Mouse (Mus musculus): Measurements from ENCODE around the gene Acd. TPM values are rescaled to one million over a fixed set of nuclear protein-coding genes. Genes with fewer than 3 reads are reported as not detected.

Acd gene
- polyA plus RNA-seq, 1 experiment from 2014 or later = 55.0 TPM

DNA sequence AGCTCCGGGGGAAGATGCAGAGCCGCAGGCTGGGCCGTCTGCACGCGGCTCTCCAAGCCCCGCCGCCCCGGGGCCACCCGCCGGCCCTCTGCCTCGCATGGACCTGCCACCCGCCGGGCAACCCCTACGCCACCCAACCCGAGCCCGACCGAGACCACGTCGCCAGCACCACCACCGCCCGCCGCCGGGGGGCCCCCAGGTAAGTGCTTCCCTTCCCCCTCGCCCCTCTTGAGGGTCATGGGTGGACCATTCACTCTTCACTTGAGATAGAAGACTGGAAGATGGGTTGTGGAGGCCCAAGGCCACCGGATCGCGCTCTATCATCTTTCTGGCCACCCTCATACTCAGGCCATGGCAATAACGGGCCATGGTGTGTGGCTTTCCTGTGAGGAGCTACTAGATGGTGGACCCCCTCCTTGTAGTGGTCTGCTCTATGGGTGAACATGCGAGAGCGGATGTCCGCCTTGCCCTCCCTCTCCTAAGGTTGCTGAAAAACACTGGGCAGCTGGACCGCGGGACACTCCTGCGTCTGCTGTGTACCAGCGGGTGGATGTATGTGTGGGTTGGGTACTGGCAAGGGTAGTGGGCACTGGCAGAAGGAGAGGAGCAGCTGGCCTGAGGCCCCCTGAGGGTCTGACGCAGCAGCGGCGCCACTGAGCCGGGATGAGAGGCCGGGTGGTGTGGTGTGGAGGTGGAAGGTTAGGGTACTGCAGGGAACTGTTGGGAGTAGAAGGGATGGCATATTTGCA is 6.7 kb downstream of the Acd start:
- 0 out of 2 replicates have a peak, but pooled peaks cover 4% of the 10 kb centered on the region for H3K36me3 ChIP-seq (ENCODE audit: control insufficient read depth, insufficient read depth, low read length)
- H3K9ac ChIP-seq (ENCODE audit: low read depth, low read length) = peak overlapping the region; percentile 58
- ATAC-seq = peak; percentile 24
- peaks cover 6% of the 10 kb centered on the region for H3K4me1 ChIP-seq (ENCODE audit: control insufficient read depth, insufficient read depth, low read length)
- WGBS = 13% methylated on average over 32 of the region's 40 CpGs
- H3K4me3 ChIP-seq (ENCODE audit: low read length) = peak overlapping the region; percentile 53
- no peaks in the 10 kb centered on the region for H3K27me3 ChIP-seq (replicated peaks; ENCODE audit: control insufficient read depth, insufficient read depth, low read length)
- no peak overlapping the region for H3K27ac ChIP-seq (ENCODE audit: low read length)
- peak overlapping the region; percentile 99 for H3K4me2 ChIP-seq (ENCODE audit: low read depth, low read length)
- no peaks in the 10 kb centered on the region for H3K9me3 ChIP-seq (ENCODE audit: control insufficient read depth, low read length)

DNA sequence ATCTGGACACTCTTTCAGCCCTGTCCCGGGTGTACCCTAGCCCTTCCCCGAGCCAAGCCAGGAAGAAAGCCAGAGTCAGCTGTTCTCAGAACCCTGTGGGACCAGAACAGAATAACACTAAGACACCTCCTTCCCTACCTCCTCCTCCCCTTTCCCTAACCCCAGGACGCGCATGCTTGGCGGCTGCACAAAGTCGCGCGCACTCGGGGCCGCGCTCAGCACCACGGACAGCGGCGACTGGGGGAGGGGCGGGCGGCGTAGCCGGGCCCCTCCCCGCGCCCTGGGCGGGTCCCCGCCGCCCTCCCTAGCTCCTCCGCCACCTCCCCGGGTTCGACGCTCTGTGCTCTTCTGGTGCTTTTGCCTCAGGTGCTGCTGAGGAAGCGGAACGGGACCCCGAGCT is 7.3 kb downstream of the Acd start:
- Histone ChIP-seq H3K9me3 (ENCODE audit: control insufficient read depth, low read length) (no peaks in the 10 kb centered on the region), H3K4me2 (ENCODE audit: low read depth, low read length) (peak overlapping the region; percentile 99), H3K36me3 (ENCODE audit: control insufficient read depth, insufficient read depth, low read length) (0 out of 2 replicates have a peak, but pooled peaks cover 4% of the 10 kb centered on the region), H3K27ac (ENCODE audit: low read length) (no peak overlapping the region), H3K4me3 (ENCODE audit: low read length) (peak overlapping the region; percentile 53), H3K9ac (ENCODE audit: low read depth, low read length) (peak overlapping the region; percentile 58), H3K4me1 (ENCODE audit: control insufficient read depth, insufficient read depth, low read length) (peaks cover 6% of the 10 kb centered on the region), H3K27me3 (replicated peaks; ENCODE audit: control insufficient read depth, insufficient read depth, low read length) (no peaks in the 10 kb centered on the region)
- ATAC-seq = peak; percentile 59
- WGBS = 6% methylated on average over 29 of the region's 30 CpGs

DNA sequence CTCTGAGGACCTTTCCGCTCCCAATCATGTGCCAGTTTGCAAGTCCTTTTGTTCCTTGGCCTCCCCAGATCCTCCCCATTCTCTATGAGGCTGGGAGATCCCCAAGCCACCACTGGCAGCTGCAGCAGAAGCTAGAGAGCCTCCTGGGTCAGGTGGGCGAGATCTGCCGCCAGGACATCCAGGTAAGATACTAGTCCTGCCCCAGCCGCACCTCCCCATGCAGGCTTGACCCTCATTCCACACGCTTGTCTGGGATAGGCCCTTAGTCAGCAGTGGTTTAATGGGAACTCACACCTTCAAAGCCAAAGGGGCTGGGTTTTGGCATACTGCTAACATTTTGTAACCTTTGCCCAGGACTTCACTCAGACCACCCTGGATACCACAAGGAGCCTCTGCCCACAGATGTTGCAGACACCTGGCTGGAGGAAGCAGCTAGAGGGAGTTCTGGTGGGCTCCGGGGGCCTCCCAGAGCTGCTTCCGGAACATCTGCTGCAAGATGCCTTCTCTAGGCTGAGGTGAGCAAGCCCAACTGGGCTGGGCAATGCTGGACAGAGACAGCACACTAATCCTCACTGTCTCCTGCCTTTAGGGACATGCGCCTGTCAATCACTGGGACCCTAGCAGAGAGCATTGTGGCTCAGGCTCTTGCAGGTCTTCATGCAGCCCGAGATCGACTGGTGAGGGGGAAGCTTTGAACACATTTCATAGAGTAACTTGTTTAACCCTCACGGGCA is 8.3 kb downstream of the Acd start:
- no peak overlapping the region for H3K9ac ChIP-seq (ENCODE audit: low read depth, low read length)
- no peak for ATAC-seq
- 94% methylated on average over 11 of the region's 11 CpGs for WGBS
- 0 out of 2 replicates have a peak, but pooled peaks cover 3% of the 10 kb centered on the region for H3K36me3 ChIP-seq (ENCODE audit: control insufficient read depth, insufficient read depth, low read length)
- no peak overlapping the region for H3K27ac ChIP-seq (ENCODE audit: low read length)
- H3K4me3 ChIP-seq (ENCODE audit: low read length) = no peak overlapping the region
- no peaks in the 10 kb centered on the region for H3K27me3 ChIP-seq (replicated peaks; ENCODE audit: control insufficient read depth, insufficient read depth, low read length)
- H3K9me3 ChIP-seq (ENCODE audit: control insufficient read depth, low read length) = no peaks in the 10 kb centered on the region
- no peak overlapping the region for H3K4me2 ChIP-seq (ENCODE audit: low read depth, low read length)
- peaks cover 6% of the 10 kb centered on the region for H3K4me1 ChIP-seq (ENCODE audit: control insufficient read depth, insufficient read depth, low read length)

DNA sequence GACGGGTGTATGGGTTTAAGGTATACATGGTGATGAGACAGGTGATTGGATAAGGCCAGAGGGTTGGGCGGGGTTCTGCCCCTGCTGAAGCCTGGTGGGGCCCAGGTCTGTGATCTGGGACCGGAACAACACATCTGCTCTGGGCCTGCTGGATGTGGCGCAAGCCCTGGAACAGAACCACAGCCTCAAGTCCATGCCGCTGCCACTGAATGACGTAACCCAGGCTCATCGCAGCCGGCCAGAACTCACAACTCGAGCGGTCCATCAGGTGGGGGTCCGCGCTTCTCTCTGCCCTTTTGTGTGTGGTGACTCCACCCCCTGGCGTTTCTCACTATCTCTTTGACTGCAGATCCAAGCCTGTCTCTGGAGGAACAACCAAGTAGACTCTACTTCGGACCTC is 9.9 kb downstream of the Acd start:
- Histone ChIP-seq H3K27ac (ENCODE audit: low read length) (no peak overlapping the region), H3K4me3 (ENCODE audit: low read length) (no peak overlapping the region), H3K4me2 (ENCODE audit: low read depth, low read length) (no peak overlapping the region), H3K9ac (ENCODE audit: low read depth, low read length) (no peak overlapping the region), H3K4me1 (ENCODE audit: control insufficient read depth, insufficient read depth, low read length) (peaks cover 6% of the 10 kb centered on the region), H3K27me3 (replicated peaks; ENCODE audit: control insufficient read depth, insufficient read depth, low read length) (no peaks in the 10 kb centered on the region), H3K36me3 (ENCODE audit: control insufficient read depth, insufficient read depth, low read length) (no peaks in the 10 kb centered on the region), H3K9me3 (ENCODE audit: control insufficient read depth, low read length) (no peaks in the 10 kb centered on the region)
- ATAC-seq = no peak
- WGBS = 74% methylated on average over 14 of the region's 14 CpGs

DNA sequence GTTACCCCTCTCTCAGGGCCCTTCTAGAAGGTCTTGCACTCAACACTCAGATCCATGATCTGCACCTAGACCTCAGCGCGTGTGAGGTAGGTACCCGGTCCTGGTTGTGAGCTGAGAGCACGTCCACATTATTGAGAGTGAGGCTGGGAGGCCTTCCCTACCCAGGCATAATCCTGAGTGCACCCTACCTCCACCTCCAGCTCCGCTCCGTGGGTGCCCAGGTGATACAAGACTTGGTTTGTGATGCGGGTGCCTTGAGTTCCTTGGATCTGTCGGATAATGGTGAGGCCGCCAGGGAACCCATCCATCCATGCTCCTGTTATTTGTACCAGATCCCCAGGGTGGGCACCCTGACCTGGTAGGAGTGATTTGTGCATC is 10.9 kb downstream of the Acd start:
- Histone ChIP-seq H3K9ac (ENCODE audit: low read depth, low read length) (no peak overlapping the region), H3K36me3 (ENCODE audit: control insufficient read depth, insufficient read depth, low read length) (no peaks in the 10 kb centered on the region), H3K4me1 (ENCODE audit: control insufficient read depth, insufficient read depth, low read length) (peaks cover 6% of the 10 kb centered on the region), H3K9me3 (ENCODE audit: control insufficient read depth, low read length) (no peaks in the 10 kb centered on the region), H3K27ac (ENCODE audit: low read length) (no peak overlapping the region), H3K27me3 (replicated peaks; ENCODE audit: control insufficient read depth, insufficient read depth, low read length) (no peaks in the 10 kb centered on the region), H3K4me3 (ENCODE audit: low read length) (no peak overlapping the region), H3K4me2 (ENCODE audit: low read depth, low read length) (no peak overlapping the region)
- ATAC-seq = no peak
- WGBS = 85% methylated on average over 9 of the region's 9 CpGs

DNA sequence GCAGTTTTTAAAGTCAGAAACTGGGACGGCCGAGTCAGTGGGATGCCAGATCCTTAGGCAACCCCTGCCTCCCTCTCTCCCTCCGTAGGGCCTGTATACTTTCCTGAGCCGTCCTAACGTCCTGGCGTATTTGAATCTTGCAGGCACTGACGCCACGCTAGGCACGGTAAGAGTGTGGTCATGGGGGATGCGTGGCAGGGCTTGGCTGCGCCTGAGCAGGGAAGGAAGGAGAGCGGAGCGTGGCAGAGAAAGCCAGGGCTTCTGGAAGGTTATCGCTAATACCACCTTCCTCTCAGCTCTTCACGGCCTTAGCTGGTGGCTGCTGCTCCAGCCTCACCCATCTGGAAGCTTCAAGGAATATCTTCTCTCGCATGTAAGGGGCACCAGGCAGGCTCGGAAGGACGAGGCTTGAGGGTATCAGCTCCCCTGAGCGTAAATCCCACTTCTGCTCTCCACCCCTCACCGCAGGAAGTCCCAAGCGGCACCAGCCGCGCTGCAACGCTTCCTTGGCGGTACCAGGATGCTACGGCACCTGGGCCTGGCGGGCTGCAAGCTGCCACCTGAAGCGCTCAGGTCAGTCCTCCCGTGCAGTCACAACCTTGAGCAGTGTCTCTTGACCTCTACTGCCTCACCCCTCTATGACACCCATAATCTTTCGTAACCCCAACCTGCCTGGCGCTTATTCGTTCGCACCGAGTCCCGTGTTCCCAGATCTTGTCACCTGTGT is 11.5 kb downstream of the Acd start:
- no peak for ATAC-seq
- WGBS = 67% methylated on average over 35 of the region's 35 CpGs
- no peak overlapping the region for H3K4me3 ChIP-seq (ENCODE audit: low read length)

DNA sequence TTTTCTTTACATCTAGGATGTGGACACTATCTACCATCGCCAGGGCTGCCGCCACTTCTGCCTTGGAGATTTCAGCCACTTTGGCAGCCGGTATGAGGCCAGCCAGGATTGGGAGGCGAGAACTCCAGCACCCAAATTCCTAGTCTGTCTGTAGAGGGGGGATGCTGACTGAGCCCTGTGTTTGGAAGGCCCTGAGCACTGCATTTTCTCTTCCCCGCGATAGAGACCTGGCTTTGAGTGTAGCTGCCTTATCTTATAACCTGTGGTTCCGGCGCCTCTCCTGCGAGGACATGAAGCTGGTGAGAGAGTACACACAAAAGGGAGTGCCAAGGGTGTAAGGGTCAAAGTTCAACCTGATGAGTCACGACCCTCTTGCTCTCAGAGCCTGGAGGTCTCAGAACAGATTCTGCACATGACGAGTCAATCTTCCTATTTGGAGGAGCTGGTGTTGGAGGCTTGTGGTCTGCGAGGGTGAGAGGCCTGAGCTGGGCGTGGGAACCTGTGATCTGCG is 12.6 kb downstream of the Acd start:
- WGBS = 54% methylated on average over 14 of the region's 14 CpGs
- Histone ChIP-seq H3K4me1 (ENCODE audit: control insufficient read depth, insufficient read depth, low read length) (no peaks in the 10 kb centered on the region), H3K9ac (ENCODE audit: low read depth, low read length) (no peak overlapping the region), H3K27ac (ENCODE audit: low read length) (no peak overlapping the region), H3K36me3 (ENCODE audit: control insufficient read depth, insufficient read depth, low read length) (peaks cover 4% of the 10 kb centered on the region; the same call in 1 of the 2 replicates), H3K4me3 (ENCODE audit: low read length) (no peak overlapping the region), H3K9me3 (ENCODE audit: control insufficient read depth, low read length) (no peaks in the 10 kb centered on the region), H3K27me3 (replicated peaks; ENCODE audit: control insufficient read depth, insufficient read depth, low read length) (no peaks in the 10 kb centered on the region), H3K4me2 (ENCODE audit: low read depth, low read length) (no peak overlapping the region)
- peak; percentile 16; the same call in 1 of the 2 replicates for ATAC-seq

More for the DNA sequence above, 11.5 kb downstream of the Acd start:
- Histone ChIP-seq H3K9me3 (ENCODE audit: control insufficient read depth, low read length) (no peaks in the 10 kb centered on the region), H3K27ac (ENCODE audit: low read length) (no peak overlapping the region), H3K9ac (ENCODE audit: low read depth, low read length) (no peak overlapping the region), H3K4me2 (ENCODE audit: low read depth, low read length) (no peak overlapping the region), H3K36me3 (ENCODE audit: control insufficient read depth, insufficient read depth, low read length) (no peaks in the 10 kb centered on the region), H3K4me1 (ENCODE audit: control insufficient read depth, insufficient read depth, low read length) (peaks cover 6% of the 10 kb centered on the region), H3K27me3 (replicated peaks; ENCODE audit: control insufficient read depth, insufficient read depth, low read length) (no peaks in the 10 kb centered on the region)

DNA sequence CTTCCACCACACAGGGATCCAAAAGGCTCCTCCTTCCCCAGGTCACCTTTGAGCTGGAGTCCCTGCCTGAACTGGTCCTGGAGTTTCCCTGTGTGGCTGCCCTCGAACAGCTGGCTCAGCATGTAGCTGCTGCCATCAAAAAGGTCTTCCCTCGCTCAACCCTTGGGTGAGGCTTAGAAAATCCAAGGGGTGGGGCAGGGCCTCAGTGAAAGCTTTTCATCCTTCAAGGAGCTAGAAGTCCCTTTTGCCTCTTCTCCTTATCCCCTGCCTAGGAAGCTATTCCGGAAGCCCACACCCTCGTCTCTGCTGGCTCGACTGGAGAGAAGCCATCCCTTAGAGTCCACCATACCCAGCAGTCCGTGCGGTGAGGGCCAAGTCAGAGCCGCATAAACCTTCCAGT is 13.4 kb downstream of the Acd start:
- Histone ChIP-seq H3K9ac (ENCODE audit: low read depth, low read length) (no peak overlapping the region), H3K4me1 (ENCODE audit: control insufficient read depth, insufficient read depth, low read length) (no peaks in the 10 kb centered on the region), H3K9me3 (ENCODE audit: control insufficient read depth, low read length) (no peaks in the 10 kb centered on the region), H3K36me3 (ENCODE audit: control insufficient read depth, insufficient read depth, low read length) (peaks cover 6% of the 10 kb centered on the region; the same call in 1 of the 2 replicates), H3K27ac (ENCODE audit: low read length) (no peak overlapping the region), H3K27me3 (replicated peaks; ENCODE audit: control insufficient read depth, insufficient read depth, low read length) (no peaks in the 10 kb centered on the region), H3K4me3 (ENCODE audit: low read length) (no peak overlapping the region), H3K4me2 (ENCODE audit: low read depth, low read length) (no peak overlapping the region)
- 62% methylated on average over 8 of the region's 8 CpGs for WGBS
- ATAC-seq = no peak

DNA sequence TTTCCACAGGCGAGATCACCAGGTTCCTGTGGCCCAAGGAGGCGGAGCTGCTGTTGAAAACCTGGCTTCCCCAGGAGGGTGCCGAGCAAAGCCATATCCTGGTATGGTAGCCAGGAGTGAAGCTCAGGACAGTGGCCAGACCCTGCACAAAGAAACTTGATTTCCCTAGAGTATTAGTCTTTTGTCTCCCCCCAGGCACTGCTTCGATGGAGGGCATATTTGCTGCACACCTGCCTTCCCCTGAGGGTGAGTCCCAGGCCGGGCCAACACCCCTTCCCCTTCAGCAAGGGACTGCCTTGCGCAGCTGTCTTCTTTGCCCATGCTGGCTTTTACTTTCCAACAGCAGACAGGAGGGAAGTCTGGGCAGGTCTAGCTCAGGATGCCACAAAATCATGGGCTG is 14.4 kb downstream of the Acd start:
- H3K4me1 ChIP-seq (ENCODE audit: control insufficient read depth, insufficient read depth, low read length) = no peaks in the 10 kb centered on the region
- no peaks in the 10 kb centered on the region for H3K27me3 ChIP-seq (replicated peaks; ENCODE audit: control insufficient read depth, insufficient read depth, low read length)
- no peak overlapping the region for H3K4me3 ChIP-seq (ENCODE audit: low read length)
- no peak overlapping the region for H3K9ac ChIP-seq (ENCODE audit: low read depth, low read length)
- ATAC-seq = 0 out of 2 replicates have a peak, but pooled peaks have one; percentile 3
- no peak overlapping the region for H3K4me2 ChIP-seq (ENCODE audit: low read depth, low read length)
- 65% methylated on average over 6 of the region's 6 CpGs for WGBS
- H3K36me3 ChIP-seq (ENCODE audit: control insufficient read depth, insufficient read depth, low read length) = peaks cover 11% of the 10 kb centered on the region; the same call in 1 of the 2 replicates
- H3K27ac ChIP-seq (ENCODE audit: low read length) = no peak overlapping the region
- H3K9me3 ChIP-seq (ENCODE audit: control insufficient read depth, low read length) = no peaks in the 10 kb centered on the region

Measured in intestine, embryonic 16.5 days (tissue).